Mouse (Mus musculus) embryonic facial prominence, embryonic 13.5 days (tissue): ENCODE results near the gene Tm6sf1. TPM values are rescaled to one million over a fixed set of nuclear protein-coding genes. Genes with fewer than 3 reads are reported as not detected.
"Not testable (repeated sequence)": the region's sequence is repeated elsewhere in the genome, so short reads cannot be mapped to it uniquely, and the experiment has no call there.

Source experiments
- ATAC-seq: fragments of 200-750 bp; cut with Nextera tagmentation; 2 replicates; pipeline ENCODE4 v1.8.0; 2017; ENCODE audit warnings: low read depth; ENCODE audit not compliant: insufficient number of reproducible peaks, insufficient read depth, low FRiP score, low TSS enrichment
- H3K27ac ChIP-seq: fragments of 300-500 bp; sonication (generic); 2 replicates; pipeline ENCODE4 v1.5.1; 2015; ENCODE audit warnings: moderate library complexity, mild to moderate bottlenecking, inconsistent platforms
- H3K27me3 ChIP-seq: fragments of 300-500 bp; sonication (generic); 2 replicates; pipeline ENCODE4 v1.6.1; 2015; ENCODE audit warnings: mild to moderate bottlenecking, inconsistent platforms
- H3K36me3 ChIP-seq: fragments of 300-500 bp; sonication (generic); 2 replicates; pipeline ENCODE4 v1.6.1; 2015; ENCODE audit warnings: mild to moderate bottlenecking, inconsistent platforms
- H3K4me1 ChIP-seq: fragments of 300-500 bp; sonication (generic); 2 replicates; pipeline ENCODE4 v1.6.1; 2015; ENCODE audit warnings: inconsistent platforms
- H3K4me2 ChIP-seq: fragments of 300-500 bp; sonication (generic); 2 replicates; pipeline ENCODE4 v1.6.1; 2015; ENCODE audit warnings: moderate library complexity, mild to moderate bottlenecking, inconsistent platforms
- H3K4me3 ChIP-seq: fragments of 300-500 bp; sonication (generic); 2 replicates; pipeline ENCODE4 v1.5.1; 2015; ENCODE audit warnings: mild to moderate bottlenecking, inconsistent platforms
- H3K9ac ChIP-seq: fragments of 300-500 bp; sonication (generic); 2 replicates; pipeline ENCODE4 v1.6.1; 2015; ENCODE audit warnings: mild to moderate bottlenecking, inconsistent platforms
- H3K9me3 ChIP-seq: fragments of 300-500 bp; sonication (generic); 2 replicates; pipeline ENCODE4 v1.6.1; 2016; ENCODE audit warnings: inconsistent platforms
- WGBS: fragments of 180-500 bp; shearing (Covaris S2); methylation state at CpG from one replicate; pipeline ENCODE4 v1.1.7; 2015; ENCODE audit warnings: mixed read lengths; 5-methylcytosine and 5-hydroxymethylcytosine counted together
- polyA plus RNA-seq: library from polyadenylated mRNA; unstranded; fragments of >200 nt; fragmentation: Nextera tagmentation; extraction: Ambion mirVana; gene quantifications from 2 replicates; pipeline ENCODE4 v1.2.1, GENCODE M21; 2015

Tm6sf1 gene
- polyA plus RNA-seq = 11.3 and 12.4 TPM in 2 replicates

DNA sequence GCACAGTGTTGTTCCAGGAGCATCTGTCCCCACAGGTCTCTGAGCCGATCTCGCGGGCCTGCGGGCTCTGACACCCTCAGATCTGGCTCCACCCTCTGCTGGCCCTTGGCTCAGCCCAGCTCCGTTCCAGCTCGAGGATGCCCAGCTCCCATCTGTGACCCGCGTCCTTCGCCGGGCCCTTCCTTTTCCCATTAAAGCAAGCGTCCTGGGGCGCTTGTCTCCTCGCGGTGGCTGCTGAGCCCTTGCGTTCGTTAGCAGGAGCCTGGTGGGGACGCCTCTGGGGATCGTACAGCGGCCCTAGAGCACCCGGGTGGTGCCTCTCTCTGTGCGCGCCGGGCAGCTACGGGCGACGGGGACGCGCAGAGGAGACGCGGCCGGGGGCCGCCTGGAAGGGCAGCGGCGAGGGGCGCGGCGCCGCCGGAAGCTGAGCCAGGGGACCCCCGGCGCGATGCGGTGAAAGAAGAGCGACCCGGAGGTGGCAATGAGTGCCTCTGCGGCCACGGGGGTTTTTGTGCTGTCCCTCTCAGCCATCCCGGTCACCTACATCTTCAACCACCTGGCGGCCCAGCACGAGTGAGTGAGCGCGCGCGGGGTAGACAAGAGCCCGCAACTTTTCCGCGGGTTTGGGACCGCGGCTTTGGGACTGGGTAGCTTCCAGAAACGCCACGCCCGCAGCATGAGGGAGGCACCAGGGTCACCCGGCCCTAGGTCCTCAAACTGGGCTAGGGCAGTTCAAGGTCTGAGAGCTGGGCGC, at the start of gene Tm6sf1:
Gene Tm6sf1 (plus strand): TSS at position 34 of the 754 bp plus-strand sequence.
- Histone ChIP-seq H3K9ac (peak within 1 kb of the TSS; percentile 68), H3K4me2 (peak within 1 kb of the TSS; percentile 96), H3K36me3 (no peaks in the 10 kb centered on the region), H3K9me3 (no peaks in the 10 kb centered on the region), H3K4me1 (peaks cover 11% of the 10 kb centered on the region), H3K27me3 (peaks cover 64% of the 10 kb centered on the region), H3K4me3 (peak within 1 kb of the TSS; percentile 68), H3K27ac (no peak within 1 kb of the TSS)
- ATAC-seq = no peak
- under 1% methylated on average over 64 of the region's 64 CpGs for WGBS

DNA sequence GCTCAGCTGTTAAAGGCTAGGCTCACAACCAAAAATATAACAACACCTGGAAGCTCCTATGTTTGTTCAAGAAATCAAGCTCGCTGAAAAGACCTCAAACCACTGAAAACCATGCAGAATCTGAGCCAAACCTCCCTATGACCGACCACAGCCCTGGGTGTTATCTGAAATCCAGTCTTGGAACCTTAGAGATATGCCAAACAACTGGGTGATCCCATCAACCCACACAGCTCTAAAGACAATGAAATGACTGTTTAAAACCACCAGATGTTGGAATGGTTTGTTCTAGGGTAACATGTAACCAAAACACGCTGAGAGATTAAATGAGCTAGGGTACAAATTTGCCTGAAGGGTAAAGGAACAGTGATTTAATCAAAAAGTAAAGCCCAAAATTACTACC, 33.9 kb upstream of the Tm6sf1 start:
- no peak overlapping the region for H3K4me3 ChIP-seq
- H3K4me2 ChIP-seq = no peak overlapping the region
- ATAC-seq = no peak
- H3K27ac ChIP-seq = no peak overlapping the region
- no peaks in the 10 kb centered on the region for H3K27me3 ChIP-seq
- no peak overlapping the region for H3K9ac ChIP-seq
- H3K36me3 ChIP-seq = no peaks in the 10 kb centered on the region
- 27% methylated on average over 3 of the region's 3 CpGs for WGBS
- peaks cover 42% of the 10 kb centered on the region for H3K4me1 ChIP-seq
- no peaks in the 10 kb centered on the region for H3K9me3 ChIP-seq

DNA sequence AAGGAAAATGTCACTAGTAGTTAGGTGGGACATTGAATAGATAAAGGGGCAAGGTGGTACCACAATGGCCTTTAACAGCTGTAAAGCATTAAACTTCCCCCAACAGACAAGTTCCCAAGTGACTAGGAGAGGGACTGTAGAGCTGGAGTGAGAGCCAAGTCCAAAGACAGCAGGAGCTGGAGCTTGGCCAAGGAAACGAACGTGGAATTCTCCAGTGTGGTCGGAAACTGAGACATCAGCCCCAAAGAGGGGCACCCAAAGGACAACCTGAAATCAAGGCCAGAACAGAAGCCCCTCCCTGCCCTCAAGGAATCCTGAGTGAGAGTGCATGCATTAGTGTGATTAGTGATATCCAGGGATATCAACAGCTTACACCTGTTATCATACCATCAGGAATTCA, 33.4 kb upstream of the Tm6sf1 start:
- 18% methylated on average over 3 of the region's 3 CpGs for WGBS
- Histone ChIP-seq H3K27ac (peak overlapping the region; percentile 16; the same call in 1 of the 2 replicates), H3K4me2 (peak overlapping the region; percentile 33), H3K27me3 (no peaks in the 10 kb centered on the region), H3K9me3 (no peaks in the 10 kb centered on the region), H3K36me3 (no peaks in the 10 kb centered on the region), H3K4me1 (peaks cover 44% of the 10 kb centered on the region), H3K4me3 (no peak overlapping the region), H3K9ac (no peak overlapping the region)
- no peak for ATAC-seq

- 25% methylated on average over 17 of the region's 17 CpGs for WGBS
- no peaks in the 10 kb centered on the region for H3K9me3 ChIP-seq
- peaks cover 44% of the 10 kb centered on the region for H3K4me1 ChIP-seq
- no peaks in the 10 kb centered on the region for H3K27me3 ChIP-seq
- peak overlapping the region; percentile 90 for H3K9ac ChIP-seq
- no peak for ATAC-seq
- H3K27ac ChIP-seq = peak overlapping the region; percentile 92; the same call in 1 of the 2 replicates
- peak overlapping the region; percentile 79 for H3K4me2 ChIP-seq
- no peaks in the 10 kb centered on the region for H3K36me3 ChIP-seq
- H3K4me3 ChIP-seq = peak overlapping the region; percentile 76
Measured at GRCm38 (mm10) chr7:81827806-81828667, 30.8 kb upstream of the Tm6sf1 start.

GRCm38 (mm10) chr7:81828681-81829378, 30.0 kb upstream of the Tm6sf1 start:
- peak; percentile 73 for ATAC-seq
- Histone ChIP-seq H3K36me3 (no peaks in the 10 kb centered on the region), H3K9ac (peak overlapping the region; percentile 90), H3K9me3 (no peaks in the 10 kb centered on the region), H3K27me3 (no peaks in the 10 kb centered on the region), H3K4me1 (peaks cover 44% of the 10 kb centered on the region), H3K4me3 (peak overlapping the region; percentile 76), H3K4me2 (peak overlapping the region; percentile 79), H3K27ac (peak overlapping the region; percentile 92)
- under 1% methylated on average over 86 of the region's 91 CpGs for WGBS

- H3K4me1 ChIP-seq = peaks cover 40% of the 10 kb centered on the region
- peak within 1 kb of the TSS; percentile 92 for H3K27ac ChIP-seq
- H3K4me3 ChIP-seq = peak within 1 kb of the TSS; percentile 76
- H3K9me3 ChIP-seq = no peaks in the 10 kb centered on the region
- H3K4me2 ChIP-seq = peak within 1 kb of the TSS; percentile 79
- no peaks in the 10 kb centered on the region for H3K27me3 ChIP-seq
- under 1% methylated on average over 56 of the region's 58 CpGs for WGBS
- peak within 1 kb of the TSS; percentile 90 for H3K9ac ChIP-seq
- ATAC-seq = peak; percentile 83
- no peaks in the 10 kb centered on the region for H3K36me3 ChIP-seq
Measured at GRCm38 (mm10) chr7:81829379-81829894, 29.4 kb upstream of the Tm6sf1 start, which contains the start of gene Btbd1. Gene Btbd1, minus strand, starts transcription at chr7:81829431.

- Histone ChIP-seq H3K36me3 (no peaks in the 10 kb centered on the region), H3K4me1 (peaks cover 3% of the 10 kb centered on the region; the same call in 1 of the 2 replicates), H3K4me2 (no peak overlapping the region), H3K9ac (no peak overlapping the region), H3K9me3 (no peaks in the 10 kb centered on the region), H3K27me3 (no peaks in the 10 kb centered on the region), H3K27ac (no peak overlapping the region), H3K4me3 (no peak overlapping the region)
- no peak for ATAC-seq
Measured at GRCm38 (mm10) chr7:81834847-81835246, 24.0 kb upstream of the Tm6sf1 start.

GRCm38 (mm10) chr7:81835430-81835829, 23.4 kb upstream of the Tm6sf1 start:
- Histone ChIP-seq H3K4me3 (no peak overlapping the region), H3K9me3 (no peaks in the 10 kb centered on the region), H3K9ac (no peak overlapping the region), H3K27ac (no peak overlapping the region), H3K36me3 (no peaks in the 10 kb centered on the region), H3K27me3 (no peaks in the 10 kb centered on the region), H3K4me2 (no peak overlapping the region), H3K4me1 (no peaks in the 10 kb centered on the region)
- WGBS = 54% methylated on average over 5 of the region's 5 CpGs
- ATAC-seq = no peak

GRCm38 (mm10) chr7:81837771-81838170, 21.0 kb upstream of the Tm6sf1 start:
- not testable (repeated sequence) for H3K36me3 ChIP-seq, H3K9me3 ChIP-seq, H3K27ac ChIP-seq, H3K9ac ChIP-seq, H3K4me3 ChIP-seq, H3K4me1 ChIP-seq, ATAC-seq, H3K27me3 ChIP-seq, H3K4me2 ChIP-seq
- WGBS = 82% methylated on average over 5 of the region's 5 CpGs

GRCm38 (mm10) chr7:81839746-81840145, 19.1 kb upstream of the Tm6sf1 start:
- 71% methylated on average over 6 of the region's 6 CpGs for WGBS
- H3K4me3 ChIP-seq = no peak overlapping the region
- H3K36me3 ChIP-seq = no peaks in the 10 kb centered on the region
- peaks cover 5% of the 10 kb centered on the region for H3K4me1 ChIP-seq
- no peak for ATAC-seq
- H3K27ac ChIP-seq = no peak overlapping the region
- no peaks in the 10 kb centered on the region for H3K27me3 ChIP-seq
- no peak overlapping the region for H3K9ac ChIP-seq
- no peaks in the 10 kb centered on the region for H3K9me3 ChIP-seq
- H3K4me2 ChIP-seq = no peak overlapping the region

DNA sequence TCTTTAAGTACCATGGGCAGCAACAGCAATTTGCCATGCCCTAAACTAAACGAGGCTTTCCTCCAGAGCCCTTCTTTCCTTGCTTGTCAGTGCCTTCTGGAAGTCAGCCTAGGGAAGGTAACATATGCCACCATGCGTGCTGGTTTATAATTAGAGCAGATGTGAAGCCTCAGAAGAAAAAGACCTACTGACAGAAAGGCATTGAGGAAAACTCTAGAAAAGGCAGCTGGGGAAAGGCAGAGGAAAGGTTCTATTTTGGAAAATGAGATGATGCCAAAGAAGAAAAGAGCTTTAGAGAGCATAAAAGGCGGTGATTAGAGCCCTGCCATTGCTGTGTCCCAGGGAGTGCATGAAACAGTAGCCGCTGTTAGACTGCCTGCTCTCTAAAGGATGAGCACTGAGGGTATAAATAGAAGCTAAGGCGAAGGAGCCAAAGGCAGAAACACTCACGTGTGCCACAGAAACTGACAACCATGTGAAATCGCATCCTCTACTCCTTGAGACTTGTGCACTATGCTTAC, 18.1 kb upstream of the Tm6sf1 start:
- no peak overlapping the region for H3K9ac ChIP-seq
- no peak overlapping the region for H3K4me2 ChIP-seq
- no peaks in the 10 kb centered on the region for H3K36me3 ChIP-seq
- H3K9me3 ChIP-seq = no peaks in the 10 kb centered on the region
- no peak overlapping the region for H3K27ac ChIP-seq
- 59% methylated on average over 7 of the region's 7 CpGs for whole genome bisulfite sequencing
- no peaks in the 10 kb centered on the region for H3K27me3 ChIP-seq
- H3K4me1 ChIP-seq = peaks cover 5% of the 10 kb centered on the region
- ATAC-seq = no peak
- H3K4me3 ChIP-seq = no peak overlapping the region
